Mouse (Mus musculus) forebrain, embryonic 11.5 days (tissue): ENCODE results near the gene Mkln1. TPM values are rescaled to one million over a fixed set of nuclear protein-coding genes. Genes with fewer than 3 reads are reported as not detected.
"Not testable (repeated sequence)": the region's sequence is repeated elsewhere in the genome, so short reads cannot be mapped to it uniquely, and the experiment has no call there.

Experiments
- ATAC-seq: fragments of 200-750 bp; cut with Nextera tagmentation; replicated peaks from 2 replicates; pipeline ENCODE4 v1.8.0; 2017; ENCODE audit warnings: moderate TSS enrichment; ENCODE audit not compliant: low FRiP score
- DNase-seq: peaks from one replicate; pipeline ENCODE4 v3.0.0-alpha.2; 2017; ENCODE audit warnings: low spot score
- H3K27ac ChIP-seq: fragments of 300-500 bp; sonication (generic); 2 replicates; pipeline ENCODE4 v1.5.1; 2014; ENCODE audit warnings: low read depth, low read length
- H3K27me3 ChIP-seq: fragments of 300-500 bp; sonication (generic); 2 replicates; pipeline ENCODE4 v1.6.1; 2014; ENCODE audit warnings: mild to moderate bottlenecking, low read length, mixed read lengths; ENCODE audit not compliant: control insufficient read depth, insufficient read depth
- H3K36me3 ChIP-seq: fragments of 300-500 bp; sonication (generic); 2 replicates; pipeline ENCODE4 v1.6.1; 2014; ENCODE audit warnings: mild to moderate bottlenecking, low read length, moderate library complexity, mixed read lengths; ENCODE audit not compliant: control insufficient read depth, insufficient read depth
- H3K4me1 ChIP-seq: fragments of 300-500 bp; sonication (generic); replicated peaks from 2 replicates; pipeline ENCODE4 v1.6.1; 2014; ENCODE audit warnings: low read length, mixed read lengths; ENCODE audit not compliant: control insufficient read depth, insufficient read depth
- H3K4me2 ChIP-seq: fragments of 300-500 bp; sonication (generic); 2 replicates; pipeline ENCODE4 v1.6.1; 2014; ENCODE audit warnings: low read depth, mild to moderate bottlenecking, low read length, moderate library complexity, mixed read lengths; ENCODE audit not compliant: severe bottlenecking
- H3K4me3 ChIP-seq: fragments of 300-500 bp; sonication (generic); 2 replicates; pipeline ENCODE4 v1.5.1; 2014; ENCODE audit warnings: low read depth, low read length
- H3K9ac ChIP-seq: fragments of 300-500 bp; sonication (generic); 2 replicates; pipeline ENCODE4 v1.6.1; 2014; ENCODE audit warnings: low read length
- H3K9me3 ChIP-seq: fragments of 300-500 bp; sonication (generic); 2 replicates; pipeline ENCODE4 v1.6.1; 2016; ENCODE audit warnings: low read length, mixed read lengths; ENCODE audit not compliant: control insufficient read depth
- WGBS: fragments of 180-500 bp; shearing (Covaris S2); extraction: QIAGEN DNeasy Blood & Tissue Kit; methylation state at CpG from one replicate; pipeline ENCODE4 v1.1.7; 2014; 5-methylcytosine and 5-hydroxymethylcytosine counted together
- polyA plus RNA-seq: library from polyadenylated mRNA; unstranded; fragments of >200 nt; fragmentation: Nextera tagmentation; extraction: Ambion mirVana; gene quantifications from 2 replicates; pipeline ENCODE4 v1.2.1, GENCODE M21; 2014

Mkln1 gene
- polyA plus RNA-seq, 1 experiment from 2014 or later = 221 TPM

DNA sequence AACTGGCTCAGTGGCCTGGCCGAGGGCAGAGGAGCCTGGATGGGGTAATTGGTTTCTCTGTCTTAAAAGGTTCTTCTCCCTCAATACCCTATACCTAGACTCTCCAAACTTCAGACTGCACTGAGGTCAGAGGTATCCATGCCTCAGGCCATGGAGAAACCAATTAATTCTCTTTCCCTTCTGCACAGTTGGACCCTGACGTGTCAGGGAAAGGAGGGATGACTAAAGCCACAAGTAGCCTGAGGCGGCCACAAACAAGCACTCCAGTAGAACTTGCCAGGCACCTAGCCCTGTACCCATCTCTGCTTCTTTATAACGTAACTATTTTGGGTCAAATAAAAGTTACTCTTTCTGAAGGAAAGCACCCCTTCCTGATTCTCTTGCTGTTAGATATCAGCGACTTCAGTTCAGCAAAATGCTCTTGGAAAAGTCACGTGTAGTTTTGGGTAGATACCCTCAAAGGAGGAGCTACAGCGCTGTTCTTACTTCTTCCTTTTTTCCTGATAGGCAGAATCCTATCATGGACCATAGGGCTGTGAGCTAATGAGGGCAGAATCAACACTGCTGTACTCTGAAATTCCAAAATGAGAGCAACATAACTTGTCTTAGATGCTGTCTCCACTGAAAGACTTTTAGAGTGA, 158.0 kb downstream of the Mkln1 start:
- Histone ChIP-seq H3K4me1 (peaks cover 11% of the 10 kb centered on the region; the same call in 1 of the 2 replicates), H3K9ac (no peak overlapping the region), H3K36me3 (no peaks in the 10 kb centered on the region), H3K4me3 (no peak overlapping the region), H3K27ac (no peak overlapping the region), H3K27me3 (no peaks in the 10 kb centered on the region), H3K9me3 (no peaks in the 10 kb centered on the region), H3K4me2 (no peak overlapping the region)
- ATAC-seq (no peak), DNase-seq (no peak)
- 87% methylated on average over 7 of the region's 7 CpGs for WGBS

DNA sequence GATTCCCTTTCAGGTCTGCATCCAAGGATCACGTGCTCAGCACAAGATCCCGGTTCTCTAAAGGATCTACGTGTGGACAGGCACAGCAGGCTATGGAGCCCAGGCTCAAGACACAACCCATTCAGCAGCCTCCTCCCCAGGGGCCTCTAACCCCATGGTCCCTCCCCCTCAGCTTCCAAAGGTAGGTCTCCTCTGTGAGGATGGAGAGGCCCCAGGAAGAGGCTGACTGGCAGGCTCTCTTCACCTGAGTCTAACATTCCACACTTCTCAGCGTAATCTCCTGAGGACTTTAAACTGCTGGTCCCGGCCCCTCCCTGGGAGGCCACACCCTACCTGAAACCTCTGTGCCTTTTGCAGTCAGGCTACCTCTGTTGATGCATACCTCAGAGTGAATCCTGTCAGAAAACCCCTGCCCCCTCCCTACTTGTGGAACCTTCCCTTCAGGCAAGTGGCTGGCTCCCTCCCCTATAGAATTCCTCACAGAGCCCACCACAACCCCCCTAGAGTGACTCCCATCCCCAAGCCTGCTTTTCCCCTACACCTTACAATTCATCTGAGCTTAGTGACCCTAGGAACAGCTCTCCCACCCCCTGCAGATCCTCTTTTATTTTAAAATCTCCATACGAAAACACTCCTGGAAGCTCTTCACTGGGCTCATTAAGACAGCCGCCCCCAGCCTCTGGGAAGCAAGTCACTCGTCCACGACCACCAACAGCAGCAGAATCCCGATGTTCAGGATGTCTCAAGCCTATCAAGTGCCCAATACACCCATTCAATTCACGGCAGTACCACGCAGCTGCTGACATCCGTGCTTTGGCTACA, 161.8 kb downstream of the Mkln1 start:
- Histone ChIP-seq H3K27ac (no peak overlapping the region), H3K36me3 (no peaks in the 10 kb centered on the region), H3K27me3 (no peaks in the 10 kb centered on the region), H3K4me3 (no peak overlapping the region), H3K4me1 (peaks cover 16% of the 10 kb centered on the region; the same call in 1 of the 2 replicates), H3K9ac (no peak overlapping the region; the same call in 1 of the 2 replicates), H3K4me2 (0 out of 2 replicates have a peak overlapping the region, but pooled peaks have one; percentile 8), H3K9me3 (no peaks in the 10 kb centered on the region)
- ATAC-seq (no peak), DNase-seq (no peak)
- WGBS = 9% methylated on average over 13 of the region's 13 CpGs

DNA sequence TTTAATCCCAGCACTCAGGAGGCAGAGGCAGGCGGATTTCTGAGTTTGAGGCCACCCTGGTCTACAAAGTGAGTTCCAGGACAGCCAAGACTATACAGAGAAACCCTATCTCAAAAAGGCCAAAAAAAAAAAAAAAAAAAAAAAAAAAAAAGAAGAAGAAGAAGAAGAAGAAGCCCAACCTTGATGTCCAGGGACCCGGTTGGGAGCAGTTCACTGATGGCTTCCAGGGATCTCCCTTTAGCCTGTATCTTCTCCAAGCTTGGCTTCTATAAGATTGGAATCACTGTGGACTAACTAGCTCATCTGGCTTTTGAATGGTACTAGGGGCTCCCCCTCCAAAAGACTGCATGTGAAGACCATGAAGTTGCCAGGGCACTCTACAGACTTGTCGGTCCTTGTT, 163.4 kb downstream of the Mkln1 start:
- not testable (repeated sequence) for DNase-seq, H3K36me3 ChIP-seq, H3K9me3 ChIP-seq, H3K27me3 ChIP-seq, H3K27ac ChIP-seq, ATAC-seq, H3K9ac ChIP-seq
- Histone ChIP-seq H3K4me2 (peak overlapping the region; percentile 90; the same call in 1 of the 2 replicates), H3K4me1 (peaks cover 16% of the 10 kb centered on the region; the same call in 1 of the 2 replicates), H3K4me3 (peak overlapping the region; percentile 69)
- 53% methylated on average over 3 of the region's 3 CpGs for WGBS

DNA sequence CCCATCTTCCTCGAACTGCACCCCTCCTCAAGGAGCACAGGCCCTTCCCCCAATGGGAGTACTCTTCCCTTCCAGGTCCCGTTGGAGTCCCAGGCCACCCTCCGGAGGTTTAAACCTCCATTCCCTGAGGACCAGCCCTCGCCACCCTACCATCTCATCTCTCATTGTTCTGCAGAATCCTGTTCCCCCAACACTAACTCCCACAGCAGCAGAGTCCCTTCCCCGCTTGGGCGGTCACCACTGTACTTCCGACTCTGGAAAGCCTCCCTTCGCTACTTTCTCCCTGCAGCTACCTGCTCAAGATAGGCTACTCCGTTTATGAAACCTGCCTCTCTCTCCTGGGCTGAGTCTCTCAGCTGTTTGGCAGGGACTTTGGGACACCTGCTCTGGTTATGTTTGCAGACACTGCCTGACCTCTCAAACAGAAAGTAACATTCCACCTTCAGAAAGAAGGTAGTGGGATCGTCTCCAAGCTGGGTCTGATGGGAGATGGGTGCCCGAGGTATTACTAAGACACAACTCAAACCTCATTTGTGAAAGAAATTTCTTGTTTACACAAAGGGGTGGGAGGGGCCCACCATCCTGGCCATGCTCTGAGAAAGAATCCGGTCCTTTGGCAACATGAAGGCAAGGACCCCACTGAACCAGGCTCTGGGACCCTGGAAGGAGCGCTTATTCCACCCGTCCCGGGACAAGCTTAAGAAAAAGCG, 164.0 kb downstream of the Mkln1 start:
- H3K4me3 ChIP-seq = peak overlapping the region; percentile 69
- WGBS = 5% methylated on average over 16 of the region's 16 CpGs
- no peaks in the 10 kb centered on the region for H3K9me3 ChIP-seq
- ATAC-seq (no peak), DNase-seq (peak; percentile 61)
- H3K27ac ChIP-seq = no peak overlapping the region
- H3K4me2 ChIP-seq = peak overlapping the region; percentile 90
- H3K27me3 ChIP-seq = no peaks in the 10 kb centered on the region
- H3K36me3 ChIP-seq = no peaks in the 10 kb centered on the region
- peak overlapping the region; percentile 83 for H3K9ac ChIP-seq
- peaks cover 17% of the 10 kb centered on the region; the same call in 1 of the 2 replicates for H3K4me1 ChIP-seq

DNA sequence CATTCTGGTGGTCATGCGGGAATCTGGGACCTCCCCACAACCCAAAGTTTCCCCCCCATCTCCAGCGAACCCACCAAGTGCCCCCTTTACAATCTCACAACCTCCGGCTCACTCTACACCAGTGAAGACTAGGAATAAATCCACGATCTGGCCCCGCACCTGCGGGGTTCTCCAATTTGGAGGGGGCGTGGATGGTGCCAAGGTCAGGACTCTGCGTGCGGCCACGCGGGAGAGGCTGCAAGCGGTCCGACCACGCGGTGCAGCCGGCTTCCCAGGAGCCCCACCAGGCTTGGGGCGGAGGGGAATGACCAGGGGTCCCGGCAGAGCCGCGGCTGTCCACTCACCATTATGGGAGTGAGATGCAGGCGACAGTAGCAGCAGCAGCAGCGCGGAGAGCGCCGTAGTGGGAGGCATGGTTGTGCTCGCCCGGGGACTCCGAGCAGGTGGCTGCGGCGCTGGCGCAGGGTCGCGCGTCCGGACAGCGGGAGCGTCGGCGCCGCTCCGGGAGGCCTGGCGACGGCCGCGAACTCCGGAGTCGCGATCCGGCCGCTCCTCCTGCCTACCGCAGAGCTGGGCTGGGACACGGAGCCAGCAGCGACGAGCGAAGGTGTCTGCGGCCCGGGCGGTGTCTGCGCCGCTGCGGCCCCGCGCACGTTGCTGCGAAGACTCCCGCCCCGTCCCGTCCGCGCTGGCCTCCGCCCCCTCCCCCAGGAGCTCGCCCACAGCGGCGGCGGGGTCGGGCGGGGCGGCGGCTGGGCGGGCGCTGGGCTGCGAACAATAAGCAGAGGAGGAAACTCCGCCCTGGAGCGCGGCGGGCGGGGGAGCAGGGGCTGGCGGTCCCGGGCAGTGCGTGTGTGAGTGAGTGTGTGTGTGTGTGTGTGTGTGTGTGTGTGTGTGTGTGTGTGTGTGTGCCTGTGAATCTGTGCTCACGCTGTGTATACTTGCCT, 165.0 kb downstream of the Mkln1 start, which contains the start of gene Podxl:
Gene Podxl, minus strand, starts transcription at position 747 of the 947 bp plus-strand sequence.
- H3K9ac ChIP-seq = peak within 1 kb of the TSS; percentile 83
- peak within 1 kb of the TSS; percentile 90 for H3K4me2 ChIP-seq
- no peaks in the 10 kb centered on the region for H3K9me3 ChIP-seq
- WGBS = under 1% methylated on average over 77 of the region's 91 CpGs
- DNase-seq (peak; percentile 95), ATAC-seq (peak; percentile 90)
- H3K27ac ChIP-seq = peak within 1 kb of the TSS; percentile 53
- no peaks in the 10 kb centered on the region for H3K36me3 ChIP-seq
- peaks cover 21% of the 10 kb centered on the region; the same call in 1 of the 2 replicates for H3K4me1 ChIP-seq
- peak within 1 kb of the TSS; percentile 69 for H3K4me3 ChIP-seq
- H3K27me3 ChIP-seq = no peaks in the 10 kb centered on the region

DNA sequence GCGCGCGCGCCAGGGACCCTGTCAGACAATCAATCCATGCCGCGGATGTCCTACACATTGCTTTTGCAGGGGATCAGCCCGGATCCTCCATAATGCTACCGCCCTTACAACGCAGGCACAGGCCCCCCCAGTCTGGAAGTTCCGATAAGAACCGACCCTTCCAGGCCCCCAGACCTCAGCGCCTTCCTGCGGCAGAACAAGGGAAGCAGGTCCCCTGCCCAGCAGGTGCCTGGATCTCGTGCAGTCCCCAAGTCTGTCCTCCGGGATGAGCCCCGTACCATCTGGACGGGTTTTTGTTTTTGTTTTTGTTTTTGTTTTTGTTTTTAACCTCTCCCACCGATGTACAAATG, 165.6 kb downstream of the Mkln1 start:
- under 1% methylated on average over 18 of the region's 18 CpGs for WGBS
- Histone ChIP-seq H3K9me3 (no peaks in the 10 kb centered on the region), H3K36me3 (no peaks in the 10 kb centered on the region), H3K27ac (no peak overlapping the region), H3K4me1 (peaks cover 21% of the 10 kb centered on the region; the same call in 1 of the 2 replicates), H3K9ac (peak overlapping the region; percentile 83), H3K4me3 (peak overlapping the region; percentile 69), H3K4me2 (peak overlapping the region; percentile 90), H3K27me3 (no peaks in the 10 kb centered on the region)
- ATAC-seq = no peak; the same call in 1 of the 2 replicates
- DNase-seq = no peak

DNA sequence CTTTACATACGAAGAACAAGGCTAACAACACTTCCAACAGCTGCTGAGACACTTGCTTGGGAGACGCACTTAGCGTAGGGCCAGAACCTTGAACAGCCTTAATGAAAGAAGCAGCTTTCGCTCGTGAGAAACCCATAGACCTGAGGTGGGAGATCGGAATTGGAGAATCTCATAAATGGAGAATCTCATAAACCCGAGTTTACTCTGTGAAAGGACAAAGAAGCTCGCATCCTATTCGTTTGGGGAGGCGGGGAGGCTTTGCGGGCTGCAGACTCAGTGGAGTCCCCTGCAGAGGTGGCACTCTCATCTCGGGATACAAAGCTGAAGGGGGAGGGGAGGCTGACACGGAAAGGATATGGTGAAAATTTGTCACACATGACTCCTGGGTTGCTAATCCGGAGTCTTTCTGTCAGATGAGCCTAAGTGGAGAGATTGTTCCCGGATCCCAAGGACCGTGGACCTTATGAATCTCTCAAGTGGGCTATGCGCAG, 166.4 kb downstream of the Mkln1 start:
- no peaks in the 10 kb centered on the region for H3K27me3 ChIP-seq
- H3K4me2 ChIP-seq = peak overlapping the region; percentile 90
- H3K9me3 ChIP-seq = no peaks in the 10 kb centered on the region
- H3K27ac ChIP-seq = no peak overlapping the region
- H3K9ac ChIP-seq = peak overlapping the region; percentile 30
- peak overlapping the region; percentile 21 for H3K4me3 ChIP-seq
- DNase-seq = peak; percentile 64
- ATAC-seq = no peak
- peaks cover 18% of the 10 kb centered on the region; the same call in 1 of the 2 replicates for H3K4me1 ChIP-seq
- WGBS = under 1% methylated on average over 17 of the region's 17 CpGs
- no peaks in the 10 kb centered on the region for H3K36me3 ChIP-seq
